Mouse (Mus musculus) forebrain, embryonic 16.5 days (tissue): ENCODE measurements around the gene 5830473C10Rik. TPM values are rescaled to one million over a fixed set of nuclear protein-coding genes. Genes with fewer than 3 reads are reported as not detected.

Source experiments
- ATAC-seq: fragments of 200-750 bp; cut with Nextera tagmentation; 2 replicates; pipeline ENCODE4 v1.8.0; 2017; ENCODE audit warnings: mild to moderate bottlenecking, moderate library complexity
- H3K27ac ChIP-seq: fragments of 300-500 bp; sonication (generic); 2 replicates; pipeline ENCODE4 v1.5.1; 2014; ENCODE audit warnings: low read length, control low read depth
- H3K27me3 ChIP-seq: fragments of 300-500 bp; sonication (generic); replicated peaks from 2 replicates; pipeline ENCODE4 v1.6.1; 2014; ENCODE audit warnings: low read length; ENCODE audit not compliant: control insufficient read depth, insufficient read depth
- H3K36me3 ChIP-seq: fragments of 300-500 bp; sonication (generic); 2 replicates; pipeline ENCODE4 v1.6.1; 2014; ENCODE audit not compliant: control insufficient read depth, insufficient read depth
- H3K4me1 ChIP-seq: fragments of 300-500 bp; sonication (generic); replicated peaks from 2 replicates; pipeline ENCODE4 v1.6.1; 2014; ENCODE audit warnings: low read length; ENCODE audit not compliant: control insufficient read depth, insufficient read depth
- H3K4me2 ChIP-seq: fragments of 300-500 bp; sonication (generic); 2 replicates; pipeline ENCODE4 v1.6.1; 2014; ENCODE audit warnings: mild to moderate bottlenecking, low read length, control low read depth
- H3K4me3 ChIP-seq: fragments of 300-500 bp; sonication (generic); replicated peaks from 2 replicates; pipeline ENCODE4 v1.5.1; 2014; ENCODE audit warnings: mild to moderate bottlenecking, low read length, control low read depth
- H3K9ac ChIP-seq: fragments of 300-500 bp; sonication (generic); replicated peaks from 2 replicates; pipeline ENCODE4 v1.6.1; 2014; ENCODE audit warnings: low read depth, low read length, control low read depth
- H3K9me3 ChIP-seq: fragments of 300-500 bp; sonication (generic); 2 replicates; pipeline ENCODE4 v1.6.1; 2016; ENCODE audit warnings: low read length; ENCODE audit not compliant: control insufficient read depth
- WGBS: fragments of 180-500 bp; shearing (Covaris S2); extraction: QIAGEN DNeasy Blood & Tissue Kit; methylation state at CpG from one replicate; pipeline ENCODE4 v1.1.7; 2014; 5-methylcytosine and 5-hydroxymethylcytosine counted together
- polyA plus RNA-seq: library from polyadenylated mRNA; unstranded; fragments of >200 nt; fragmentation: Nextera tagmentation; extraction: Ambion mirVana; gene quantifications from 2 replicates; pipeline ENCODE4 v1.2.1, GENCODE M21; 2015

5830473C10Rik gene
- polyA plus RNA-seq, 1 experiment from 2014 or later, result not detected

GRCm38 (mm10) chr5:90565205-90565604, 4.3 kb downstream of the 5830473C10Rik start:
- 85% methylated on average over 6 of the region's 6 CpGs for WGBS
- no peak overlapping the region for H3K27ac ChIP-seq
- H3K9me3 ChIP-seq, result no peaks in the 10 kb centered on the region
- H3K36me3 ChIP-seq, result no peaks in the 10 kb centered on the region
- no peaks in the 10 kb centered on the region for H3K4me1 ChIP-seq
- H3K9ac ChIP-seq, result no peak overlapping the region
- H3K27me3 ChIP-seq, result no peaks in the 10 kb centered on the region
- H3K4me2 ChIP-seq, result no peak overlapping the region
- no peak for ATAC-seq
- no peak overlapping the region for H3K4me3 ChIP-seq

DNA sequence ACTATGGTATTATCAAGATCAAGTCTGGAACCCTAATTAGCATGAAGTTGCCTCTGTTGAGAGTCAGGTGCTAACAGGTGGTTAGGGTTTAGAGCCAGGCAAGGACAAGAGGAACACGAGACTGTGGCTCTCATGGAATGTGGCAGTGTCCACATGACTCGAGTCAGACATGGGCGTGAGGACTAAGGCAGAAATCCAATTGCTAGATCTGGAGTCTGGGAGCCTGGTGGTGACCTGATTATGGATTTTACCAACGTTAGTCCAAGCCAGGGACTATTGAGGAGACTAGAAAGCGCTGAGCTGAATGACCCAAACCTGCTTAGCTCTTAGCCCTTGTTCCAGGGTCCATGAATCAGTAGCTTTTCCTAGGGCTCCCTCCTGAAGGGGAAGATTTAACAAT, 6.9 kb downstream of the 5830473C10Rik start:
- 85% methylated on average over 5 of the region's 5 CpGs for WGBS
- no peak overlapping the region for H3K9ac ChIP-seq
- no peaks in the 10 kb centered on the region for H3K36me3 ChIP-seq
- no peak overlapping the region for H3K27ac ChIP-seq
- no peak overlapping the region for H3K4me3 ChIP-seq
- no peak overlapping the region for H3K4me2 ChIP-seq
- no peak for ATAC-seq
- H3K27me3 ChIP-seq, result no peaks in the 10 kb centered on the region
- no peaks in the 10 kb centered on the region for H3K4me1 ChIP-seq
- no peaks in the 10 kb centered on the region for H3K9me3 ChIP-seq

DNA sequence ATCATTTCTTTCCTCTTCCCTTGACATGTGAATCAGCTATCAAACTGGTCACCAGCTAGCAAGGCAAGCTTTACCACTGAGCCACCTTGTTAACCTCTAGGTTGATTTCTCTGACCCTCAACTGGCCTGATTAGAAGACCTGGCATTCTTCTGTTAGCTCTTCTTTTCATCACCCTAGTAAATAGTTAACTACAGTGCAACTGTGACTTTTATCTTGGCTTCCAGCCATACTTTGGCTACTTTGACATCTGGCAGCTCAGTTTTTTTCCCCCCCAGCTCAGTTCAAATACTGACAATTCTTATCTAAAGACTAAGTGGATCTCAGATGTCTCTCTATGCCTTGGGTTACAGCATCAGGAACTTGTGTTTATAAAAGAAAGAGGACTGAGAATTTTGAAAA, 7.4 kb downstream of the 5830473C10Rik start:
- Histone ChIP-seq H3K4me1 (no peaks in the 10 kb centered on the region), H3K27ac (no peak overlapping the region), H3K27me3 (no peaks in the 10 kb centered on the region), H3K9me3 (no peaks in the 10 kb centered on the region), H3K36me3 (no peaks in the 10 kb centered on the region), H3K4me2 (no peak overlapping the region), H3K4me3 (no peak overlapping the region), H3K9ac (no peak overlapping the region)
- ATAC-seq, result no peak

GRCm38 (mm10) chr5:90571216-90571615, 10.3 kb downstream of the 5830473C10Rik start:
- H3K9ac ChIP-seq, result no peak overlapping the region
- H3K4me3 ChIP-seq, result no peak overlapping the region
- H3K9me3 ChIP-seq, result no peaks in the 10 kb centered on the region
- H3K36me3 ChIP-seq, result no peaks in the 10 kb centered on the region
- H3K27ac ChIP-seq, result no peak overlapping the region
- no peaks in the 10 kb centered on the region for H3K27me3 ChIP-seq
- H3K4me2 ChIP-seq, result no peak overlapping the region
- H3K4me1 ChIP-seq, result no peaks in the 10 kb centered on the region
- ATAC-seq, result no peak
- 37% methylated on average over 3 of the region's 3 CpGs for whole genome bisulfite sequencing

DNA sequence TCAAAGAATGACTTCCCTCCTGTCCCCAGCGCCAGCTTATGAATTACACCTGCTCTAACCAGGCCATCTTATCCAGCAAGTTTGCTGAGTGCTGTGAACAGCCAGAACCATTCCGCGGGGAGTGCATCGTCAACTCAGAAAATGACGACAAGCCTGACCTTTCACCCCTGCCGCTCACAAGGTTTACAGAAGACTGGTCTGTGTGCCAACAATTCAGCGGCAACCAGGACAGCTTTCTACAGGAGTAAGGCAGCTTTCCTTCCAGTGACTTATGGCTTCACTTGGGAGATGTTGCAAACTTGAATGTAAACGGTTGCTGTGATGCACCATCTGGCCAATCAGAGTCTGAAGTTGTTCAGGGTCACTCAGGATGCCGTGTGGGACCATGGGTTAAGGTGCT, 16.8 kb downstream of the 5830473C10Rik start:
- H3K9me3 ChIP-seq, result no peaks in the 10 kb centered on the region
- H3K27ac ChIP-seq, result no peak overlapping the region
- no peak for ATAC-seq
- no peak overlapping the region for H3K9ac ChIP-seq
- H3K4me3 ChIP-seq, result no peak overlapping the region
- no peaks in the 10 kb centered on the region for H3K36me3 ChIP-seq
- WGBS, result 93% methylated on average over 9 of the region's 9 CpGs
- H3K4me1 ChIP-seq, result no peaks in the 10 kb centered on the region
- no peaks in the 10 kb centered on the region for H3K27me3 ChIP-seq
- no peak overlapping the region for H3K4me2 ChIP-seq

DNA sequence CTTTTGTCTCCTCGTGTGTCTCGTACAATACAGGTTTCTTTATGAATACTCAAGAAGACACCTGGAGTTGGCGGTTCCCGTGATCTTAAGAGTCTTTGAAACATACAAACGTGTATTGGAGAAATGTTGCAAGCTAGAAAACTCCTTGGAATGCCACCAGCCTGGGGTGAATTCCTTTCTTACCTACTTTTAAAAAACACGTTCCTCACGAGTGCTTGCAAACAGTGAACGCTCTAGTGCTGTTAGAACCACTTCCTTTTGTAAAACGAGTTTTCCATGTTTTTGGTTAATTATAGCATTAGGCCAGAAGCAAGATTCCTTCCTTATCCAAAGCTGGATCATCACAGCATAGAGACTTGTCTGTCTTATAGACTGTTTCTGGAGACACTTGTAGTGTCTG, 18.6 kb downstream of the 5830473C10Rik start:
- whole genome bisulfite sequencing, result 92% methylated on average over 9 of the region's 9 CpGs
- Histone ChIP-seq H3K27ac (no peak overlapping the region), H3K4me2 (no peak overlapping the region), H3K27me3 (no peaks in the 10 kb centered on the region), H3K36me3 (no peaks in the 10 kb centered on the region), H3K9ac (no peak overlapping the region), H3K4me3 (no peak overlapping the region), H3K9me3 (no peaks in the 10 kb centered on the region), H3K4me1 (no peaks in the 10 kb centered on the region)
- ATAC-seq, result no peak

- Histone ChIP-seq H3K27me3 (no peaks in the 10 kb centered on the region), H3K36me3 (no peaks in the 10 kb centered on the region), H3K4me2 (no peak overlapping the region), H3K27ac (no peak overlapping the region), H3K4me1 (no peaks in the 10 kb centered on the region), H3K9me3 (no peaks in the 10 kb centered on the region), H3K4me3 (no peak overlapping the region), H3K9ac (no peak overlapping the region)
- no peak for ATAC-seq
- WGBS, result 93% methylated on average over 6 of the region's 6 CpGs
These were observed 21.3 kb downstream of the 5830473C10Rik start for GRCm38 (mm10) chr5:90582179-90582578.

DNA sequence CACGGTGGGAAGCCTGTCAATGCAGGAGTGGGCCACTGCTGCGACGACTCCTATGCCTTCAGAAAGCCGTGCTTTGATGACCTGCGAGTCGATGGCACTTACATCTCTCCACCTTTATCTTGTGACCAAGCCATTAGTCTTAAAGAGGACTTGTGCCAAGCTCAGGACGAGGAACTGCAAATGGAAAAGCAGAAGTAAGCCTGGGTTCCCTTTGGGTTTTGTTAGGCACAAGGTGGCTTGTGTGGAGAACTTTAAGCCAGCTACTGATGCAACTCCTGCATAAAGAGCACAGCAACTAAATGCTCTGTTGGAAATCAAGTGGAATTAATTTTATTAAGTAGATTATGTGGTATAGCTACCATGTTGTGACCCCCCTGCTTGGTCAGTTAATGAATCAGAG, 23.9 kb downstream of the 5830473C10Rik start:
- Histone ChIP-seq H3K27ac (no peak overlapping the region), H3K9ac (no peak overlapping the region), H3K36me3 (no peaks in the 10 kb centered on the region), H3K4me3 (no peak overlapping the region), H3K4me2 (no peak overlapping the region), H3K27me3 (no peaks in the 10 kb centered on the region), H3K9me3 (no peaks in the 10 kb centered on the region), H3K4me1 (0 out of 2 replicates have a peak, but pooled peaks cover 3% of the 10 kb centered on the region)
- no peak for ATAC-seq
- WGBS, result 79% methylated on average over 7 of the region's 7 CpGs

GRCm38 (mm10) chr5:90586511-90586910, 25.6 kb downstream of the 5830473C10Rik start:
- Histone ChIP-seq H3K9ac (no peak overlapping the region), H3K36me3 (no peaks in the 10 kb centered on the region), H3K27me3 (no peaks in the 10 kb centered on the region), H3K4me3 (no peak overlapping the region), H3K9me3 (no peaks in the 10 kb centered on the region), H3K27ac (no peak overlapping the region), H3K4me1 (0 out of 2 replicates have a peak, but pooled peaks cover 3% of the 10 kb centered on the region), H3K4me2 (no peak overlapping the region)
- ATAC-seq, result peak; percentile 16; the same call in 1 of the 2 replicates
- WGBS, result 76% methylated on average over 5 of the region's 5 CpGs

GRCm38 (mm10) chr5:90588104-90588503, 27.2 kb downstream of the 5830473C10Rik start:
- no peak for ATAC-seq
- no peaks in the 10 kb centered on the region for H3K9me3 ChIP-seq
- no peaks in the 10 kb centered on the region for H3K27me3 ChIP-seq
- no peaks in the 10 kb centered on the region for H3K36me3 ChIP-seq
- WGBS, result 88% methylated on average over 5 of the region's 5 CpGs
- no peak overlapping the region for H3K27ac ChIP-seq
- no peak overlapping the region for H3K4me2 ChIP-seq
- no peak overlapping the region for H3K9ac ChIP-seq
- H3K4me1 ChIP-seq, result 0 out of 2 replicates have a peak, but pooled peaks cover 3% of the 10 kb centered on the region
- H3K4me3 ChIP-seq, result no peak overlapping the region
